Mouse (Mus musculus): ENCODE results near the gene Stox2. TPM values are rescaled to one million over a fixed set of nuclear protein-coding genes. Genes with fewer than 3 reads are reported as not detected.

Stox2 gene
- polyA plus RNA-seq, 1 experiment from 2014 or later: 7.3 TPM

- Histone ChIP-seq H3K27me3 (ENCODE audit: control insufficient read depth, insufficient read depth, low read length) (no peaks in the 10 kb centered on the region), H3K4me3 (ENCODE audit: low read length) (peak overlapping the region; percentile 40), H3K36me3 (ENCODE audit: control insufficient read depth, insufficient read depth) (no peaks in the 10 kb centered on the region), H3K9me3 (replicated peaks; ENCODE audit: control insufficient read depth, low read length) (no peaks in the 10 kb centered on the region), H3K9ac (ENCODE audit: low read length) (peak overlapping the region; percentile 47), H3K4me2 (ENCODE audit: low read depth, low read length) (peak overlapping the region; percentile 66), H3K27ac (ENCODE audit: low read length) (peak overlapping the region; percentile 27; the same call in 1 of the 2 replicates), H3K4me1 (ENCODE audit: control insufficient read depth, insufficient read depth, low read length) (peaks cover 22% of the 10 kb centered on the region)
- ATAC-seq (replicated peaks; ENCODE audit: extremely low read depth, insufficient read depth, low FRiP score): peak; percentile 87
- 38% methylated on average over 17 of the region's 17 CpGs for WGBS
Measured at GRCm38 (mm10) chr8:47242207-47243004, 203.8 kb downstream of the Stox2 start.

- Histone ChIP-seq H3K27ac (ENCODE audit: low read length) (no peak overlapping the region), H3K4me2 (ENCODE audit: low read depth, low read length) (peak overlapping the region; percentile 66), H3K9me3 (replicated peaks; ENCODE audit: control insufficient read depth, low read length) (no peaks in the 10 kb centered on the region), H3K36me3 (ENCODE audit: control insufficient read depth, insufficient read depth) (no peaks in the 10 kb centered on the region), H3K4me3 (ENCODE audit: low read length) (no peak overlapping the region; the same call in 1 of the 2 replicates), H3K27me3 (ENCODE audit: control insufficient read depth, insufficient read depth, low read length) (no peaks in the 10 kb centered on the region), H3K9ac (ENCODE audit: low read length) (no peak overlapping the region), H3K4me1 (ENCODE audit: control insufficient read depth, insufficient read depth, low read length) (peaks cover 25% of the 10 kb centered on the region)
- ATAC-seq (replicated peaks; ENCODE audit: extremely low read depth, insufficient read depth, low FRiP score): no peak
- WGBS: 76% methylated on average over 13 of the region's 13 CpGs
Measured at GRCm38 (mm10) chr8:47241421-47242078, 204.6 kb downstream of the Stox2 start.

GRCm38 (mm10) chr8:47240871-47241270 is 205.3 kb downstream of the Stox2 start:
- H3K4me3 ChIP-seq (ENCODE audit: low read length): no peak overlapping the region
- H3K27me3 ChIP-seq (ENCODE audit: control insufficient read depth, insufficient read depth, low read length): no peaks in the 10 kb centered on the region
- H3K27ac ChIP-seq (ENCODE audit: low read length): no peak overlapping the region
- H3K4me2 ChIP-seq (ENCODE audit: low read depth, low read length): no peak overlapping the region
- no peak for ATAC-seq (replicated peaks; ENCODE audit: extremely low read depth, insufficient read depth, low FRiP score)
- H3K36me3 ChIP-seq (ENCODE audit: control insufficient read depth, insufficient read depth): no peaks in the 10 kb centered on the region
- H3K4me1 ChIP-seq (ENCODE audit: control insufficient read depth, insufficient read depth, low read length): peaks cover 27% of the 10 kb centered on the region
- H3K9me3 ChIP-seq (replicated peaks; ENCODE audit: control insufficient read depth, low read length): no peaks in the 10 kb centered on the region
- H3K9ac ChIP-seq (ENCODE audit: low read length): no peak overlapping the region
- WGBS: 89% methylated on average over 4 of the region's 4 CpGs

- H3K9me3 ChIP-seq (replicated peaks; ENCODE audit: control insufficient read depth, low read length): no peaks in the 10 kb centered on the region
- peaks cover 27% of the 10 kb centered on the region for H3K4me1 ChIP-seq (ENCODE audit: control insufficient read depth, insufficient read depth, low read length)
- no peak overlapping the region for H3K4me2 ChIP-seq (ENCODE audit: low read depth, low read length)
- H3K36me3 ChIP-seq (ENCODE audit: control insufficient read depth, insufficient read depth): no peaks in the 10 kb centered on the region
- H3K27ac ChIP-seq (ENCODE audit: low read length): no peak overlapping the region
- H3K4me3 ChIP-seq (ENCODE audit: low read length): no peak overlapping the region
- H3K9ac ChIP-seq (ENCODE audit: low read length): no peak overlapping the region
- no peaks in the 10 kb centered on the region for H3K27me3 ChIP-seq (ENCODE audit: control insufficient read depth, insufficient read depth, low read length)
- WGBS: 51% methylated on average over 7 of the region's 7 CpGs
- ATAC-seq (replicated peaks; ENCODE audit: extremely low read depth, insufficient read depth, low FRiP score): no peak
Measured at GRCm38 (mm10) chr8:47240266-47240665, 205.9 kb downstream of the Stox2 start.

GRCm38 (mm10) chr8:47232081-47232480 is 214.1 kb downstream of the Stox2 start:
- no peak overlapping the region for H3K27ac ChIP-seq (ENCODE audit: low read length)
- H3K4me3 ChIP-seq (ENCODE audit: low read length): no peak overlapping the region
- H3K4me1 ChIP-seq (ENCODE audit: control insufficient read depth, insufficient read depth, low read length): peaks cover 30% of the 10 kb centered on the region
- H3K27me3 ChIP-seq (ENCODE audit: control insufficient read depth, insufficient read depth, low read length): no peaks in the 10 kb centered on the region
- no peak for ATAC-seq (replicated peaks; ENCODE audit: extremely low read depth, insufficient read depth, low FRiP score)
- H3K36me3 ChIP-seq (ENCODE audit: control insufficient read depth, insufficient read depth): no peaks in the 10 kb centered on the region
- no peaks in the 10 kb centered on the region for H3K9me3 ChIP-seq (replicated peaks; ENCODE audit: control insufficient read depth, low read length)
- no peak overlapping the region for H3K4me2 ChIP-seq (ENCODE audit: low read depth, low read length)
- 83% methylated on average over 3 of the region's 3 CpGs for WGBS
- H3K9ac ChIP-seq (ENCODE audit: low read length): no peak overlapping the region

GRCm38 (mm10) chr8:47230057-47230456 is 216.1 kb downstream of the Stox2 start:
- peaks cover 25% of the 10 kb centered on the region for H3K4me1 ChIP-seq (ENCODE audit: control insufficient read depth, insufficient read depth, low read length)
- no peak overlapping the region for H3K4me3 ChIP-seq (ENCODE audit: low read length)
- no peaks in the 10 kb centered on the region for H3K27me3 ChIP-seq (ENCODE audit: control insufficient read depth, insufficient read depth, low read length)
- no peaks in the 10 kb centered on the region for H3K9me3 ChIP-seq (replicated peaks; ENCODE audit: control insufficient read depth, low read length)
- no peak overlapping the region for H3K9ac ChIP-seq (ENCODE audit: low read length)
- no peak overlapping the region for H3K27ac ChIP-seq (ENCODE audit: low read length)
- H3K4me2 ChIP-seq (ENCODE audit: low read depth, low read length): no peak overlapping the region
- WGBS: 92% methylated on average over 5 of the region's 5 CpGs
- H3K36me3 ChIP-seq (ENCODE audit: control insufficient read depth, insufficient read depth): no peaks in the 10 kb centered on the region
- ATAC-seq (replicated peaks; ENCODE audit: extremely low read depth, insufficient read depth, low FRiP score): no peak

GRCm38 (mm10) chr8:47221851-47222250 is 224.3 kb downstream of the Stox2 start:
- H3K36me3 ChIP-seq (ENCODE audit: control insufficient read depth, insufficient read depth): no peaks in the 10 kb centered on the region
- peaks cover 15% of the 10 kb centered on the region for H3K4me1 ChIP-seq (ENCODE audit: control insufficient read depth, insufficient read depth, low read length)
- no peak for ATAC-seq (replicated peaks; ENCODE audit: extremely low read depth, insufficient read depth, low FRiP score)
- no peaks in the 10 kb centered on the region for H3K27me3 ChIP-seq (ENCODE audit: control insufficient read depth, insufficient read depth, low read length)
- no peak overlapping the region for H3K4me2 ChIP-seq (ENCODE audit: low read depth, low read length)
- WGBS: 82% methylated on average over 5 of the region's 5 CpGs
- H3K4me3 ChIP-seq (ENCODE audit: low read length): no peak overlapping the region
- H3K27ac ChIP-seq (ENCODE audit: low read length): no peak overlapping the region
- no peak overlapping the region for H3K9ac ChIP-seq (ENCODE audit: low read length)
- H3K9me3 ChIP-seq (replicated peaks; ENCODE audit: control insufficient read depth, low read length): no peaks in the 10 kb centered on the region

- Histone ChIP-seq H3K36me3 (ENCODE audit: control insufficient read depth, insufficient read depth) (no peaks in the 10 kb centered on the region), H3K27me3 (ENCODE audit: control insufficient read depth, insufficient read depth, low read length) (no peaks in the 10 kb centered on the region), H3K9me3 (replicated peaks; ENCODE audit: control insufficient read depth, low read length) (no peaks in the 10 kb centered on the region), H3K9ac (ENCODE audit: low read length) (no peak overlapping the region), H3K4me1 (ENCODE audit: control insufficient read depth, insufficient read depth, low read length) (peaks cover 15% of the 10 kb centered on the region), H3K27ac (ENCODE audit: low read length) (no peak overlapping the region), H3K4me3 (ENCODE audit: low read length) (no peak overlapping the region), H3K4me2 (ENCODE audit: low read depth, low read length) (no peak overlapping the region)
- no peak for ATAC-seq (replicated peaks; ENCODE audit: extremely low read depth, insufficient read depth, low FRiP score)
- 79% methylated on average over 10 of the region's 10 CpGs for WGBS
Measured at GRCm38 (mm10) chr8:47221191-47221590, 225.0 kb downstream of the Stox2 start.

- Histone ChIP-seq H3K27ac (ENCODE audit: low read length) (no peak overlapping the region), H3K4me1 (ENCODE audit: control insufficient read depth, insufficient read depth, low read length) (peaks cover 15% of the 10 kb centered on the region), H3K9me3 (replicated peaks; ENCODE audit: control insufficient read depth, low read length) (no peaks in the 10 kb centered on the region), H3K4me2 (ENCODE audit: low read depth, low read length) (no peak overlapping the region), H3K9ac (ENCODE audit: low read length) (no peak overlapping the region), H3K36me3 (ENCODE audit: control insufficient read depth, insufficient read depth) (no peaks in the 10 kb centered on the region), H3K4me3 (ENCODE audit: low read length) (no peak overlapping the region), H3K27me3 (ENCODE audit: control insufficient read depth, insufficient read depth, low read length) (no peaks in the 10 kb centered on the region)
- no peak for ATAC-seq (replicated peaks; ENCODE audit: extremely low read depth, insufficient read depth, low FRiP score)
- 89% methylated on average over 5 of the region's 5 CpGs for WGBS
Measured at GRCm38 (mm10) chr8:47220390-47220789, 225.8 kb downstream of the Stox2 start.
